Mouse (Mus musculus) activated CD4-positive, CD25-positive, alpha-beta regulatory T cell, adult 4 months (primary cell): ENCODE measurements around the gene Gfra4. TPM values are rescaled to one million over a fixed set of nuclear protein-coding genes. Genes with fewer than 3 reads are reported as not detected.
A peak's percentile ranks its signal among the peaks of the same experiment; 100 is the strongest.

Experiments used
- ATAC-seq: one replicate; pipeline ENCODE4 v1.8.0; 2017
- polyA plus RNA-seq, 2 experiments: library from polyadenylated mRNA; unstranded; fragments of 100-300 nt; shearing (Covaris generic); gene quantifications; one replicate each; pipeline ENCODE4 v1.2.1; 2017

The Gfra4 gene
- not detected for polyA plus RNA-seq

DNA sequence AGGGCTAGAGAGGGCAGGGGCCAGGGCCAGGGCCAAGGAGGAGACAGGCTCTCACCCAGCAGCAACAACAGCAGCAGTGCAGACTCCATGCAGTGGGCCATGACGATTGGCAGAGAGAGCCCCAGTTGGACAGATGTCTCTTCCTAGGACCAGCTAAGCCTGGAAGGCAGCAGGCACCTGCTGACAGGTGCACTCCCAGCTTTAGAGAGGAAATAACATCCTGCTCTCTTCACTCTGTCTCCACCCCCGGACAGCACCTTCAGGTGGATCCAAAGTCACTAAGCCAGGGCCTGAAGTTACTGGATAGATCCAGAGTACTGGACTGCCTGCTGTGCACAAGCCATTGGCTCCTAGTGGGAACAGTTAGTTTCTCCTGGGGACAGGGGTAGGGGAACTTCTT lies at the start of gene Gfra4:
TSS of gene Gfra4 (minus strand) at position 101 of the 400 bp plus-strand sequence.
- ATAC-seq: no peak

DNA sequence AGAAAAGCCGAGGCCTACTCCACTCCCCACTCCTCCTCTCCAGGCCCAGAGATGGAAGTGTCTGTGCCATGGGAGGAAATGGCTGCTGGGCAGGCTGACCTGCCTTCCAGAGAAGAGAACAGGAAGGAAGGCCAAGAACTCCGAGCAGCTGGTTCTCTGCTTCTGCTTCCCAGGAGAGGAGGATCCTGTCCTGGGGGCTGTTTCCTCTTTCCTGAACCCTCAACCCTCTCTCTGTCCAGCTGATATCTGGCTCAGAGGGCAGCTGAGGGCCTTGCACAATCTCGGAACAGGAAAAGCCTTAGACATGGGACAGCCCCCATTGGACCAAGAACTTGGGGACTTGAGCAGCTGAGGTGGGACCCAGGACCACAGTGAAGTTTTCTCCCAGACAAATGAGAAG lies 48.0 kb upstream of the Gfra4 start:
- no peak for ATAC-seq

DNA sequence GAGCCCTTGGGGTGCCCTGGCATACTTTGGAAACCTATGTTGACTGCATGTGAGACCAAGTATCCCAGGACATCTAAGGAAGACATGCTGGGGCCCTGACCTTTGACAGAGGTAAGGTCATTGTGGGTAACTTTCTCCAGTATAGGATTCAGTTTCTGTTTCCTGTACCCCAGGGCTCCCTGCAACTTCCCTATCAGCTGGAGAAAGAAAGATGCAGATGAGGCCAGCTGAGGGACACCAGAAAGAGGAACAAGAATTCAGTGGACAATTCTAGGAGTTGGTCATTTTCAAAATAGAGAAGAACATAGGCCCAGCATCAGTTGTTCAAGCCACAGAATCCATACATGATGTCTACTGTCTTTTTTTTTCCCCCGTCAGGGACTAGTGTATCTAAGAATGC lies 46.7 kb upstream of the Gfra4 start:
- ATAC-seq: no peak

DNA sequence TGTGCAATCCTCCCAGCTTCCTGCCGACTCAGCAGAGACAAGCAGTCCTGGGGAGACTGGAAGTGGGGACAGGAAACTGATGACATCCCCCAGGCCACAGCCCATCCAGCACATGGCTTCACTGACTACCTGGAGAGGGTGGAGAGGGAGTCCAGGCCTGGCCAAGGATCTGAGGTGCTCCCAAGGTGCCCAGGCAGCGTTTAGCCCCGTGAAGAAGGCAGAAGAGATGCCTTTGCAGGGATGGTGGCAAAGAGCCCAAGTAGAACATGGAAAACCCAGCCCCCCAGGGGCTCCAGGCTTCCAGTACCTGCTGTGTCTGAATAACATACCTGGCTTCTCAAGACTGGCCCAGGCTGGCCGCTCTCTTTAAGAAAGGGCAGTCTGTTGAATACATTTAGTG lies 45.7 kb upstream of the Gfra4 start:
- no peak for ATAC-seq

DNA sequence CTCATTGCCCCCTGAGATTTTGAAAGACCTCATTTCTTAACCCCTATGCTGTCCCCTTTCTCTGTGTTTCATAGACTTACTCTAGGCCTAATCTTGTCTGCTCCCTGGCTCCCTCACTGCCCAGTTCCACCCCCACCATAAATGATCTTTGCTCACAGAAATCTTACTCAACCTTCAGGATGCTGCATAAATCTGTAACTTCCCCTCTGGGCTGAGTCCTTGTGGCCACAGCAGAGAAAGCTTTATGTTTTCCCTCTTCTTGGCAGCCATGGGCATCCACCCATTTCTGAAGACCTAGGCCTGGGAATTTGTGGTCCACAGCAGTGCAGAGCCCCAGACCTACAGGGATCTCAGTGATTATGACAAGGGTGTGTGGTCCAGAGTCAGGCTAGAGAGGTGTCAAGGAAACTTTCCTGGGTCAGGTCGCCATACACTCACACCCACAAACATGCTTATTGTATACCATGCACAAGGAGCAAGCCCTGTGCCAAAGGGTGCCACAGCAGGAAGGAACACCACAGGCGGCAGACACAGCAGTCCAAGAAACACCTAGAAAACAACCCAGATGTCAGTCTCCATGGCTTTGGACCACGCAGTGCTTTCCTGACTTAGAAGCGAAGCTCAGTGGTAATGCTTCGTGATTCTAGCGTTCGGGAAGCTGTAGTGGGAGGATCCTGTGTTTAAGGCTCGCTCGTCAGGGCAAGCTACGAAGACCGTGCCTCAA lies 43.9 kb upstream of the Gfra4 start, which contains the start of gene Siglec1:
TSS of gene Siglec1 (minus strand) at position 99 of the 724 bp plus-strand sequence.
- no peak for ATAC-seq

DNA sequence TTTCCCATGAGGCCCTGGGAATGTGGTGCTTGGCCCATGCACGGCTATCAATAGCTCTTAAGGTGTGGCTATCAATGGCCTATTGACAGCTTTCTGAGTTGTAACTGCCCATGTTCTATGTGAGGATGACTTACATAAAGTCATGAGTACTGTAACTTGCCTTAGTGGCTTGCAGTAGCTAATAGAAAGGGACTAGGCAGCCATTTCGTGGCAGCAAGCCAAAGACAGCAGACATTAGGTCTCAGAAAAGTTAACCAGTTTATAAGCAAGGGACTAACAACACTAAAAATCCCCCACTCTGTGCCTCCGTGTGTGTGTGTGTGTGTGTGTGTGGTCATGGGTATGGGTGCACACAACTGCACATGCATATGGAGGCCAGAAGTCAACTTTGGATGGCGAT lies 41.3 kb upstream of the Gfra4 start:
- no peak for ATAC-seq

DNA sequence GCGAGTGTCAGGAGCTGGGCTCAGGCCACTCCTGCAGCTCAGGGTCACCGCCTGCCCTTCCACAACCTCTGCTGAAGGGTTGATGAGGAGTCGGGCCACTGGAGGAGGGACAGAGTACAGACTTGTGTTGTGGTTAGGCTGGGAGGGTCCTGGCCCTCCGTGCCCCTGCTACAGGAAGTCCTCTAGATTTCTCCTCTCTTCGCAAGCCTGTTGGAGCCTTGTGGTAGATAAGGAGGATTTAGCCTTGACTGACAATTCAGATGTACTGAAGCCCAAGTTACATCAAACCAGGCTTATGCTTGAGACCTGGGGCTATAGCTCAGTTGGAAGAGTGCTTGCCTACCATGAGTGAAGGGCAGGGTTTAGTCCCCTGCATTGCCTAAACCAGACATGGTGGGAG lies 37.6 kb upstream of the Gfra4 start:
- ATAC-seq: no peak

DNA sequence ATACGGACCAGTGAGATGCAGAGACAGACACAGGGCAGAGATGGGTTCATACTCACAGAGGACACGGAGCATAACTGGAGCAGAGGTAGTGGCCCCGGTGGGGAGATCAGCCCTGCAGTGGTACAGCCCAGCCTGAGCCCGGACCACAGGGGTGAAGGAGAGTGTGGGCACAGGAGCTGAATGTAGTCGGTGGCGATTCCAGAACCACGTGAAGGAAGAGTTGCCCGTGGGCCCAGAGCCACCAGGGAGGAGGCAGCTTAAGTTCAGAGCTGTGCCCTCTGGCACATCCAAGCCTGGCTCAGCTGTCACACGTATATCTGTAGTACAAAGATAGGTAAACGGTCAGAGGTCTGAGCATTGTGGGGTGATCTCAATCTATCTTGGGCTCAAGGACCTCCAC lies 29.6 kb upstream of the Gfra4 start:
- no peak for ATAC-seq

DNA sequence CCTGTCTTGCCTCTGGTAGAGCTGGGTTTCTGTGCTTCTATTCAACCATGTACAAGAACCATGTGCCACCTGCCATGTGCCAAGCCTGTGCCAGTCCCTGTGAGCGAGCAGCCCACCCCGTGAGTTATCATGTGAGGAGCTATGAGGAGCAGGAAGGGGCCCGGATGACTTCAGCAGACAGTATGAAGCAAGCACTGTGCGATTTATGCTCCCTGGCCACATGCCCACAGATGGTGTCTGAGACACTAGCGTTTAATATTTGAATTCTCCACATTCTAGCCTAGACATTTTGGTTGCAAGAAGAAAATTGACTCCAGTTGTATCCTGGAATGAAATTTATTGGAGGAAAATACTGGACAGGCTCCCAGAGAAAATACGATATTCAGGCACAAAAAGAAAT lies 24.6 kb upstream of the Gfra4 start:
- no peak for ATAC-seq

DNA sequence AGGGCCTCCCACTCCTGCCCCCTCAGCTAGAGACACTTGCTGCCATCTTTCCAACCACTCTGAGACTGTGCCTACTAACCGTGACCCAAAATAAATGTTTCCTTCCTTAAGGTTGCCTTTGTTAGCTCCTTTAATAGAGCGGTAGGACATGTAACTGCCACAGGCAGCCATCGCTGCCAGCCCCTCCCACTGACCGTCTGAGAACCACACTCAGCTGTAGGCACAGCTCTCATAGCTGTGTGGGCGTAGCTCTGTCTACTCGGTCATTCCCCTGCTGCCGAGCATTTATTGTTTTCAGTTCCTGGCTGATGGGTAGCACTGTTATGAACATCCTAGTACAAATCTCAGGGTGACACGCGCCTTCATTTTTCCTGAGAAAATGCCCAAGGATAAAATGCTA lies 23.5 kb upstream of the Gfra4 start:
- ATAC-seq: no peak

DNA sequence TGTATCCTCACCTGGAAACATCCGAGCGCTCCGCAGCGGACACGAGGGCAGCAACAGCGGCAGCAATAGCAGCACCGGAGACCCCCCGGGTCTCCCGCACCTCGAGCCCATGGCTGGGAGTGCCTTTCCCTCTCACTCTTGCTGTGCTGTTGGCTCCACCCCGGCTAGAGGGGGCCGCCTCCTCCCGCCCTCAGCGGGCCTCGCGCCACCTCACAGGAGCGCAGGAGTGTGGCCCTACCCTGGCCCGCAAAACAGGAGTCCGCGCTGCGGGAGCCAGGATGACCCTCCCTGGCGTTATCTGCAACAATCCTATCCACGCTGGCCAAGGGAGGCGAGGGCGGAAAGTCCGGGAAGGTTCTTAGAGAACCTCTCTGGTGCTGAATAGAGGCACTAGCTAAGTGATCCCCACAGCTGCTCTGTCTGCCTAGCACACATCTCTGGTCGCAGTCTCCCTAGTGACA lies 20.5 kb upstream of the Gfra4 start, which contains the start of gene Adam33:
TSS of gene Adam33 (minus strand) at position 411 of the 461 bp plus-strand sequence.
- no peak for ATAC-seq

DNA sequence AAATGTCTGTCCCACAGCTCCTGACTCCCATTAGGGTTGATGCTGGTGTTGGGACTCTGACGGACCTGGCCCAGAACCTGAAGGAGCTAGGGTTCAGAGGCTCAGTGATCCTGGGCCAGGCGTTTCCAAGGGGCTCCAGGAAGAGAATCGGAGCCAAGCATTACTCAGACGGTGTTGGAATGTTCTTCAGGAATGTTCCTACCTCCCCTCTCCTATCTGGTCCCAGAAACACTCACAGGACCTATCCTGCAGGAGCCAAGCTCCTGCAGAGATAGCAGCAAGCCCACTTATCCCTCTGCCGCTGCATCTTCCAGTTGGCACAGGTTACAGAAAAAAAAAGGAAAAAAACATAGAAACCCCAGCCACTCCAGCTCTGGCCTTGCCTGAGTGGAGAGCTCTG lies 18.7 kb upstream of the Gfra4 start:
- ATAC-seq: no peak

DNA sequence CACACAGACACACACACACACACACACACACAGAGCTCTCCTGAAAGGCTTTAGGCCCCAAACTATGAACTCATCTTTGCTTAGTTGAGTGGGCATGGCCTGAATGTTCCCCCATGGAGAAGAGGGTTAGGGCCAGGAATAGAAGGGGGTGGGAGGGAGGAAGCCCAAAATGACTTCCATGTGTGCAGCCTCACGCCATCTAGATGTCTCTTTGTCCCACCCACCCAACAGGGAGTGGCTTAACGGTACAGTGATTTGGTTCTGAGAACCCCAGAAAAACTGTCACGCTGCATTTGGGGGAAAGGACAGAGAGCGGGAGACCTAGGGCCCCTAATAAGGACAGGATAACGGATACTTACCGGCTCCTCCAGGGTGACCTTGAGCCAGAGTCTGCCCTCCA lies 17.9 kb upstream of the Gfra4 start:
- ATAC-seq: no peak

DNA sequence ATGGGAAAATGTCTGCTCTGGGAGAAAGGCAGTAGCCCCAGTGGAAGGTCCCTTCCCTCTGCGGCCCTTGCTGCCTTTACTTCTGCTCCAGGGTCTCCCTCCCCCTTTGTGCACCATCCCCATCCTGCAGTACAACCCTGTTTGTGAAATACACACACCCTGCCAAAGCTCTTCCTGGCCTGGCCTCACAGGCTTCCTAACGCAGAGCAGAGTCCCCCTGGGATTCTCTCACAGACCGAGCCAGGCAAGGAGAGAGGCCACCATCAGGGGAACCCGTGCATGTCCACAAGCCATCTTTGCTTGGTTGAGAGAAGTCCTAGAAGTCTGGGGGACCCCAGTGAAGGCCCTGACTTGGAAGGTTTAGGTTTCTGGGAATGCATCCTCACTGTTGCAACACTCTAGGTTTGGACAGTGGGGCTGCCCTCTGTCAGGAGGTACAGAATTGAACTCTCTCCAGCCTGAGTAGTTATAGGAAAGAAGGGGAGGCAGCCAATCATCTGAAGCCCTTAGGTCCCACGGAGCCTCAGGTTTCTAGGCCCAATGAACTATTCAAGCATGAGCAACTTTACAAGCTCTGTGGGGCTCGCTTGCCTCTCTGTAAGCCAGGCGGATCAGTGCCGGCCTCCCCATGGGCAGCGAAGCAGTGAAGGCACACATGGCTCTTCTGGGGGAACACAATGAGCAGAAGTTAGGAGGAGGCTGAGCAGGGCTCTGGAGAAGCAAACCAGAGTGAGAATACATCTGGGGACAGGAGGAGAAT lies 17.1 kb upstream of the Gfra4 start:
- no peak for ATAC-seq

DNA sequence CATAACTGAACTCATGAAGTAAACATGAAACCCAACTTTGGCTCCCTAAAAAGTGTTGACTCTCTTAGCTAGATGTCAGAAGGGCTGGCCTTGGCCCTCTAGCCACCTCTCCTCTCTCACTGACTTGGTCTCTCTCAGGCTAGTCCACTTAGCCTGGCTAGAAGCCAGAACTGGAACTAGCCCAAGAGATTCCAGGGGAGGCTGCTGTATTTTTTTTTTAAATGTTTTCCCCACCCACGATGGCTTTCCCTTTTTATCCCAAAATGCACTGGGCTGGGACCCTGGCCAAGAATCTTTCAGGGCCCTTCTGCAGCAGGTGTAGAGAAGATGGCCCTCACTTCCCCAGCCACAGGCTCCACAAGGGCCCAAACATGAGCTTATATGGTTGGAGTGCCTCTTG lies 16.5 kb upstream of the Gfra4 start:
- no peak for ATAC-seq

DNA sequence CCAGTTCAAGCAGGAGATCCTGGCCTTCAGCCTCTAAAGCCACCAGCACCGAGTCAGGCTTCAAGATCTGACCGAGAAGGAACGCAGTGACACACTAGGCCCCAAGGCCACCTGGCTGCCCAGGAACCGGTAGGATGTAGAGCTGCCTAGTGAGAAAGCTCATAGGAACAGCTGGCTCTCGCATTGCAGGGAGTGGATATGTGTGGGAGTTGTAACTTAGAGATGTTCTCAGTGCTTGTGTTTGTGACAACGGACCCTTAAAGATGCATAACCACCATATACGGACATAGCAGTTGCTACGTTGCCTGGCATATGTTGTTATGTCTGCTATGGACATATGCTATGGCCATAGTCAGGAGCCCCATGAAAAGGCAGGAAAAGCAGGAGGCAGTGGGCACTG lies 15.8 kb upstream of the Gfra4 start:
- no peak for ATAC-seq

DNA sequence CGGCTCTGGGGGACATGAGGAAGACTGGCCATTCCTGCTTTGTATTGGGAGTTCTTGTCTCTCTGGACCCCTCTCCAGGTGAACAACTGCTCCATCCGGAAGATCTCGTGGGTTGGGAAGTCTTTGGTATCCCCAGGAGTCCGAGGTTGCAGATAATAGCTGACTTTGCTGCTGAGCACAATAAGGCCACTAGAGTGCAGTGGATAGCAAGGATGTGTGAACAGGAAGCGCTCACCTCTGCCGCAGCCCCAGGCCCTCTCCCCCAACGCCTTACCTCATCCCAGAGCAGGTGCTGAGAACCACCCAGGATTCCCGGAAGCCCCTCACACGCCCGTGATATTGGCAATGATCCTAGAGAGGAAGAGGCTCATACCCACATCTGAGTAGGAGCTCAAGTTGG lies 13.3 kb upstream of the Gfra4 start:
- ATAC-seq: peak; percentile 68

DNA sequence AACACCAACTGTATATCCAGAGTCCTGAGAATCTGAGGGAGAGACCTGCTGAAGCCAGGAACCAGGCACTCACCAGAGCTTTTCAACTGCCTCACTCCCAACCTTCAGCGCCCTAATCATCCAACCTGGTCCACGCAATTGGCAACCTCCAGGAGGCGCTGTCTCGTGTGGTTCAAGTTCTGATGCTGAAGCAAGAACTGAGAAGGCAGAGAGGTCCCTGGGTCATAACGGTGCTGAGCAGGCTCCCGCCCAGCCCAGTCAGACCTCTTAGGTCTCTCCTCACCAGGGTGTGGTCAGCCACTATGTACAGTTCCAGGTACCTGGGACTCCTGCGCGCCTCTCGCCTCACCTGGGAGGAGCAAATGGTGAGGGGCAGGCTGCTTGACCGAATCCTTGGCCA lies 12.7 kb upstream of the Gfra4 start:
- peak; percentile 69 for ATAC-seq

DNA sequence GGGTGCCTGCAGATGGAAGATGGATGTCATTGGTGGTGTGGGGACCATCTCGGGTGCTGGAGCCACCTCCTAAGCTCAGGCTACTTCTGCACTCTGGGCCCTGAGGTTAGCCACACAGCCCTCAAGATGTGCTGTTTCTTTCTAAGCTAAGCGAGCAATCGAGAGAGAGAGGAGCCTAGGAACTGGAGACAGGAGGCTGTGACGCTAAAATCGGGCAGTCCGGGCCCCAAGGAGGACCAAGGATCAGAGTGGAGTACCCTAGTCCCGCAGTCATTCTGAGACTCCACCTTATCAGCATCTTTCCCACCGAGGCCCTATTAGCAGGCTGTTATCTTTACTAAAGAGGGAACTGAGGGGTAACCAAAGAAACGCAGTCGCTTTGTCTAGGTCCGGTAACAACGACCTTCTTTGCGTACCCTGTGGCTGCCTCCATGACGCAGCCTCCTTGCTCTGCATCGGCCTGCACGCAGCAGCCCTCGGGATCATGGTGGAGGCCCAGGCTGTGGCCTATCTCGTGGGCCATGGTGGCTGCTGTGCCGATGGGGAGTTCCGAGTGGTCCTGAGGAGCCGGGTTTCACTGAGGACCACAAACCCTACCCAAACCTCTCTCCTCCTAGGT lies 11.9 kb upstream of the Gfra4 start:
- ATAC-seq: no peak

DNA sequence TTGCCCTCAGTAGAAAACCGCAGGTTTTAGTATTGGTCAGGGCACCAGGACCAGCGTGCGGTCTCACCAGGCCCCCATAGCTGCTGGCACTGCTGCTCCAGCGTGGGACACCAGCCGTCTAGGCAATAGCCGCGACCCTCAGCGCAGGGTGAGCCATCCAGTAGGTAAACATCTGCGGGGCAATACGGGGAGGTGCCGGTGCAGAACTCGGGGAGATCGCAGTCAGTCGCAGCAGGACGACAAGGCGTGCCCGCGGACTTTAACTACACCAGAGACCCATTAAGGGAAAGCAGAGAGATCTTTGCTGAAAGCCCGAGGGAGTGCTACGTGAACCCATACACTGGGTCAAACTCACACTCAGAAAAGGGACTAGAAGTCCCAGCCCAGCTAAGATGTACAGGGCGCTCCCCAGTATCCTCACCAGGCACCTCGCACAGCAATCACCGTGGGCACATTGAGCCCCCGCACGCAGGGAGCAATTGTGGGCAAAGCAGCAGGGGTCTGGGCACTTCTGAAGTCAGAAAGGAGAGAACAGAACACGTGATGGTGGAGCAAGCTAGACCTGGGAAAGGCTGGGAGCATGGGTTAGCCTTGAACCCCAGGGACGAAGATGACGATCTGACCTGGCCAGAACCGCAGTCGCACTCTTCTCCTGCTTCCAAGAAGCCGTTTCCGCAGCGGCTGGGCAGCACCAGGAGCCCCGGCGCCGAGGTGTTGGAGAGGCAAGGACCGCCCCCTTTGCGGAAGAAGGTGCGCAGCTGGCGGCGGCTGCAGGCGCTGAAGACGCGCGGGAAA lies 11.2 kb upstream of the Gfra4 start:
- no peak for ATAC-seq

DNA sequence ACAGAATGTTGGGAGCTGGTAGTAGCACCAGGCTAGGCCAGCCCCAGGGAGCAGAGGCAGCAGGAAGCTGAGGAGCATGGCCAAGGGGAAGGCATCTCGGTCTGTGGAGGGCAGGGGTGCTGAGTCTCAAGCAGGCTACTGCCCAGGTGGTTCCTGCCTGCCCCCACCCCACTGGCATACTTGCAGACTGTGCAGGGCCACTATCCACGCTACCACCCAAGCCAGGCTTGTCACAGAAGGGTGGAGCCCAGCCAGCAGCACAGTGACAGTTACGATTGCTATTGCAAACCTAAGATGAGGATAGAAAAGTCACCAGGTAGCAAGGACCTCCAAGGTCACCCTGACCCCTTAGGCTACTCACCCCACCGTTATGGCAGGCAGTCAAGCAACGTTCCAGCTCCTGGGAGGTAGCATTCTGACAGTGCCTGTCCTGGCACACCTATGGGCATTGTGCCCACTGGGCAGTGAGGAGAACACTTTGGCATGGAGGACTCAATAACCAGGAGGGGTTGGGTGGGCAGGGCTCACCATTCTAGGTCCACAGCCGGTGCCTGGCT lies 10.1 kb upstream of the Gfra4 start:
- no peak for ATAC-seq

DNA sequence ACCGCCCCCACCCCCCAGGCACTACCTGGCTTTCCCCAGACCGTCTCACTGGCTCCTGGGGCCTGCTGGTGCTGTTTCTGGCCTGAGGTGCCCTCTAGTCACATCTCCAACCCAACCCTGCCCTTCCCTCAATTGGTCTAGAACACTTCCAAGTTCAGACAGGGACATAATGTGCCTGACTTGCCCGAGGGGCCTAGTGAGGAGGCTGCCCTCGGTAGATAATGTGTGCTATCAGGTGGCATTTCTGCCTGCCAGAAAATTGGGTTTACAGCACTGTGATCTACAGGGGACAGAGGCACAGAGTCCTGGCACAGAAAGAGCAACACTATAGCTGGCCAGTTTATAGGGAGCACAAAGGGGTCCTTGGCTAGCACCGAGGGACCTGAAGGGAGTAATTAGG lies 9.2 kb upstream of the Gfra4 start:
- ATAC-seq: no peak

DNA sequence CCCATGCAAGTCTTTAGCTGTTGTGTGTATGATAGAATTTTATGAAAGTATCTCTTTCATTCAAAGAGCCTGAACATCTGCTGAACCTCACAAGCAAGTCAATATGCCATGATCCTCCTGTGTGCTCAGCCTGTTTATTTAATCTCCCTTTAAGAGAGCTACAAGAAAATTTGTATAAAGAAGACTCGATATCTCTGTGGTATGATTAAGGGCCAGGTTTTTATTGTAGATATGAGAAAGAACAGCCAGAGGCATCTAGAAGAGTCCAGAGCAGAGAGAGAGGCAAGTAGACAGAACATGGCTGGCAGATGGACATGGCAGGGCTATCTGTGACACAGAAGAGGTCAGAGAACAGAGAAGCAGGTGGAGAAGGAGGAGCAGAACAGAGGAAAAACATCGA lies 3.1 kb upstream of the Gfra4 start:
- ATAC-seq: no peak
